Mouse (Mus musculus): ENCODE measurements around the gene Glp1r.
A peak's percentile ranks its signal among the peaks of the same experiment; 100 is the strongest.

The Glp1r gene

GRCm38 (mm10) chr17:30912536-30912935 is 10.9 kb downstream of the Glp1r start:
- no peak for DNase-seq (ENCODE audit: low read depth)

- DNase-seq (ENCODE audit: low read depth), result no peak
Observed at GRCm38 (mm10) chr17:30914264-30914663, 12.6 kb downstream of the Glp1r start.

- DNase-seq (ENCODE audit: low read depth), result no peak
Observed at GRCm38 (mm10) chr17:30923566-30923965, 21.9 kb downstream of the Glp1r start.

GRCm38 (mm10) chr17:30930827-30931226 is 29.2 kb downstream of the Glp1r start:
- DNase-seq (ENCODE audit: low read depth), result no peak

GRCm38 (mm10) chr17:30932836-30933235 is 31.2 kb downstream of the Glp1r start:
- DNase-seq (ENCODE audit: low read depth), result no peak

- DNase-seq (ENCODE audit: low read depth), result no peak
Observed at GRCm38 (mm10) chr17:30935301-30935700, 33.7 kb downstream of the Glp1r start.

- DNase-seq (ENCODE audit: low read depth), result no peak
Observed at GRCm38 (mm10) chr17:30938554-30938953, 36.9 kb downstream of the Glp1r start.

- DNase-seq (ENCODE audit: low read depth), result no peak
Observed at GRCm38 (mm10) chr17:30948382-30948781, 46.8 kb downstream of the Glp1r start.

- DNase-seq (ENCODE audit: low read depth), result peak; percentile 78
Observed at GRCm38 (mm10) chr17:30950780-30951179, 49.2 kb downstream of the Glp1r start.

GRCm38 (mm10) chr17:30951600-30951999 is 50.0 kb downstream of the Glp1r start:
- DNase-seq (ENCODE audit: low read depth), result no peak

GRCm38 (mm10) chr17:30954340-30954739 is 52.7 kb downstream of the Glp1r start, which contains the start of gene Umodl1:
Gene Umodl1 (plus strand): TSS chr17:30954640.
- no peak for DNase-seq (ENCODE audit: low read depth)

GRCm38 (mm10) chr17:30961936-30962592 is 60.4 kb downstream of the Glp1r start:
- peak; percentile 24 for DNase-seq (ENCODE audit: low read depth)

GRCm38 (mm10) chr17:30962880-30963279 is 61.3 kb downstream of the Glp1r start:
- DNase-seq (ENCODE audit: low read depth), result no peak

- no peak for DNase-seq (ENCODE audit: low read depth)
Observed at GRCm38 (mm10) chr17:30969983-30970382, 68.4 kb downstream of the Glp1r start.

GRCm38 (mm10) chr17:30971877-30972276 is 70.3 kb downstream of the Glp1r start:
- no peak for DNase-seq (ENCODE audit: low read depth)

- DNase-seq (ENCODE audit: low read depth), result no peak
Observed at GRCm38 (mm10) chr17:30973332-30973731, 71.7 kb downstream of the Glp1r start.

GRCm38 (mm10) chr17:30977290-30977689 is 75.7 kb downstream of the Glp1r start:
- no peak for DNase-seq (ENCODE audit: low read depth)

- DNase-seq (ENCODE audit: low read depth), result no peak
Observed at GRCm38 (mm10) chr17:30978556-30978955, 76.9 kb downstream of the Glp1r start.

GRCm38 (mm10) chr17:30983521-30983920 is 81.9 kb downstream of the Glp1r start:
- no peak for DNase-seq (ENCODE audit: low read depth)

- DNase-seq (ENCODE audit: low read depth), result peak; percentile 50
Observed at GRCm38 (mm10) chr17:30990254-30990653, 88.6 kb downstream of the Glp1r start.
